Mouse (Mus musculus): ENCODE measurements around the gene Lgmn. TPM values are rescaled to one million over a fixed set of nuclear protein-coding genes. Genes with fewer than 3 reads are reported as not detected.

Gene Lgmn
- polyA plus RNA-seq (2016; fragmentation: Nextera tagmentation; extraction: Ambion mirVana) = 41.4 and 42.8 TPM in 2 replicates

GRCm38 (mm10) chr12:102439632-102440023, at the start of gene Lgmn:
Gene Lgmn, minus strand, starts transcription at chr12:102439813.
- Histone ChIP-seq H3K36me3 (replicated peaks) (no peaks in the 10 kb centered on the region), H3K4me1 (peaks cover 21% of the 10 kb centered on the region), H3K9me3 (no peaks in the 10 kb centered on the region), H3K4me3 (peak within 1 kb of the TSS; percentile 75), H3K27ac (peak within 1 kb of the TSS; percentile 86), H3K27me3 (ENCODE audit: poor library complexity, severe bottlenecking) (no peaks in the 10 kb centered on the region)
- DNase-seq (ENCODE audit: extremely low spot score, low spot score) = peak; percentile 96
- under 1% methylated on average over 28 of the region's 28 CpGs for WGBS

GRCm38 (mm10) chr12:102484946-102485345, 45.3 kb upstream of the Lgmn start:
- 68% methylated on average over 3 of the region's 3 CpGs for WGBS
- Histone ChIP-seq H3K36me3 (replicated peaks) (peaks cover 90% of the 10 kb centered on the region), H3K4me3 (no peak overlapping the region), H3K27me3 (ENCODE audit: poor library complexity, severe bottlenecking) (no peaks in the 10 kb centered on the region), H3K9me3 (no peaks in the 10 kb centered on the region), H3K4me1 (no peaks in the 10 kb centered on the region), H3K27ac (no peak overlapping the region)
- DNase-seq (ENCODE audit: extremely low spot score, low spot score) = no peak

- no peaks in the 10 kb centered on the region for H3K4me1 ChIP-seq
- H3K27ac ChIP-seq = no peak overlapping the region
- no peak for DNase-seq (ENCODE audit: extremely low spot score, low spot score)
- no peak overlapping the region for H3K4me3 ChIP-seq
- 87% methylated on average over 4 of the region's 4 CpGs for WGBS
- H3K36me3 ChIP-seq (replicated peaks) = peaks cover 88% of the 10 kb centered on the region
- H3K27me3 ChIP-seq (ENCODE audit: poor library complexity, severe bottlenecking) = no peaks in the 10 kb centered on the region
- no peaks in the 10 kb centered on the region for H3K9me3 ChIP-seq
Measured at GRCm38 (mm10) chr12:102480481-102480880, 40.9 kb upstream of the Lgmn start.

- Histone ChIP-seq H3K27me3 (ENCODE audit: poor library complexity, severe bottlenecking) (no peaks in the 10 kb centered on the region), H3K36me3 (replicated peaks) (peaks cover 61% of the 10 kb centered on the region), H3K4me1 (peaks cover 8% of the 10 kb centered on the region; the same call in 1 of the 2 replicates), H3K27ac (no peak overlapping the region), H3K4me3 (no peak overlapping the region), H3K9me3 (no peaks in the 10 kb centered on the region)
- 89% methylated on average over 7 of the region's 7 CpGs for WGBS
- no peak for DNase-seq (ENCODE audit: extremely low spot score, low spot score)
Measured at GRCm38 (mm10) chr12:102474411-102474810, 34.8 kb upstream of the Lgmn start.

- H3K4me3 ChIP-seq = peak within 1 kb of the TSS; percentile 87
Measured at GRCm38 (mm10) chr12:102468894-102469764, 29.5 kb upstream of the Lgmn start, which contains the start of gene Golga5. Gene Golga5, plus strand, starts transcription at chr12:102469135.

GRCm38 (mm10) chr12:102468136-102468535, 28.5 kb upstream of the Lgmn start:
- H3K4me1 ChIP-seq = peaks cover 13% of the 10 kb centered on the region; the same call in 1 of the 2 replicates
- no peaks in the 10 kb centered on the region for H3K27me3 ChIP-seq (ENCODE audit: poor library complexity, severe bottlenecking)
- no peaks in the 10 kb centered on the region for H3K9me3 ChIP-seq
- H3K27ac ChIP-seq = no peak overlapping the region
- 83% methylated on average over 1 of the region's 1 CpGs for WGBS
- H3K36me3 ChIP-seq (replicated peaks) = peaks cover 8% of the 10 kb centered on the region
- H3K4me3 ChIP-seq = no peak overlapping the region
- no peak for DNase-seq (ENCODE audit: extremely low spot score, low spot score)

More at GRCm38 (mm10) chr12:102468894-102469764, 29.5 kb upstream of the Lgmn start, which contains the start of gene Golga5:
- Histone ChIP-seq H3K27me3 (ENCODE audit: poor library complexity, severe bottlenecking) (no peaks in the 10 kb centered on the region), H3K27ac (peak within 1 kb of the TSS; percentile 85), H3K4me1 (peaks cover 13% of the 10 kb centered on the region; the same call in 1 of the 2 replicates), H3K9me3 (no peaks in the 10 kb centered on the region), H3K36me3 (replicated peaks) (peaks cover 17% of the 10 kb centered on the region)
- DNase-seq (ENCODE audit: extremely low spot score, low spot score) = peak; percentile 95
- under 1% methylated on average over 86 of the region's 86 CpGs for WGBS

DNA sequence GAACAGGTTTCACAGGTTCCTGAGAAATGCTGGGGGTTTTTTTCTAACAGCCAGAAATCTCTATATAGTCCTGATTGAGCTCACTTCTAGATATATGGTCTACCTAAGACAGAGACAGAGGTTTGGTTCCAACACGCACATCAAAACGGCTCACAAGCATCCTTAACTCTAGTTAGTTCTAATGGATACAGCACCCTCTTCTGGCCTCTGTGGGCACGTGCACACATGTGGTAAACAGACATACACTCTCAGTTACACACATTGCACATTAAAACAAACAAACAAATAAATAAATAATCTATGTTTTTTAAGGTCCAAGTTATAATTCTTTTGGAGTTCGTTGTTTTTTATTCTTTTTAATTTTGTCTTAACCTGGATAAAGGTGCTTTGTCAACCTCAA, 25.0 kb upstream of the Lgmn start:
- peaks cover 7% of the 10 kb centered on the region; the same call in 1 of the 2 replicates for H3K4me1 ChIP-seq
- no peak for DNase-seq (ENCODE audit: extremely low spot score, low spot score)
- no peaks in the 10 kb centered on the region for H3K9me3 ChIP-seq
- 65% methylated on average over 4 of the region's 4 CpGs for WGBS
- no peak overlapping the region for H3K4me3 ChIP-seq
- H3K27ac ChIP-seq = no peak overlapping the region
- no peaks in the 10 kb centered on the region for H3K36me3 ChIP-seq (replicated peaks)
- H3K27me3 ChIP-seq (ENCODE audit: poor library complexity, severe bottlenecking) = no peaks in the 10 kb centered on the region

DNA sequence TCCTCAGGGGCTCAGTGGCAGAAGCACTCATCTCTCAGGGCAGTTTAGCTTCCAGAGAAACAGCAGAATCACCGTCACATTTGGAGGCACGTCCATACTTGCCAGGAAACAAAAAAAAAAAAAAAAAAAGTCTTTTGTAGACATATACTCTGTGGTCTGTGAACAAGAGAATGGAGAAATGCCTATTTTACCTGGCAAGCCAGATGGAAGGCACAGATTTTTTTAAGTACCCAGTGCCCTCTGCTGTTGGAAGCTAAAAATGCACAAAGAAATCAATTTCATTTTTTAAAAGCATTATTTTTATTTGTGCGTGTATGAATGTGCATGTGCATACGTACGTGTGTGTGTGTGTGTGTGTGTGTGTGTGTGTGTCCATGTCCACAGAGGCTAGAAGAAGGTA, 21.6 kb upstream of the Lgmn start:
- H3K9me3 ChIP-seq = no peaks in the 10 kb centered on the region
- no peaks in the 10 kb centered on the region for H3K27me3 ChIP-seq (ENCODE audit: poor library complexity, severe bottlenecking)
- H3K36me3 ChIP-seq (replicated peaks) = no peaks in the 10 kb centered on the region
- H3K4me3 ChIP-seq = no peak overlapping the region
- H3K27ac ChIP-seq = no peak overlapping the region
- 76% methylated on average over 5 of the region's 5 CpGs for WGBS
- H3K4me1 ChIP-seq = no peaks in the 10 kb centered on the region
- DNase-seq (ENCODE audit: extremely low spot score, low spot score) = no peak

DNA sequence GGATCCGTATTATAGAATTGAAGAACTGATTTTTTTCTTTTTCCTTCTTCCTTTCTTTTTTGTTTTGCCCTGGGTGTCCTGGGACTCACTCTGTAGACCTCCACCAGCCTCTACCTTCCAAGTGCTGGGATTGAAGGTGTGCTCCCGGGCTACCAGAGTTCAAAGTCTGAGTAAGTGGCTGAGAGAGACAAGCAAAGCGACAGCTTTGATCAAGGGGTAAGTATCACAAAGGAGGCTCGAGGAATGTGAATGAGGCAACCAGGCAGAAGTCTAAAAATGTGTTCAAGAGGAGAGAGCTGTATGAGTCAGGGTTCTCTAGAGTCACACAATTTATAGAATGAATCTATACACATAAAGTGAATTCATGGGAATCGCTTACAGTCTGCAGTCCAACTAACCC, 20.4 kb upstream of the Lgmn start:
- 83% methylated on average over 5 of the region's 5 CpGs for WGBS
- Histone ChIP-seq H3K4me1 (no peaks in the 10 kb centered on the region), H3K36me3 (replicated peaks) (no peaks in the 10 kb centered on the region), H3K27me3 (ENCODE audit: poor library complexity, severe bottlenecking) (no peaks in the 10 kb centered on the region), H3K4me3 (no peak overlapping the region), H3K27ac (no peak overlapping the region), H3K9me3 (no peaks in the 10 kb centered on the region)
- DNase-seq (ENCODE audit: extremely low spot score, low spot score) = no peak

DNA sequence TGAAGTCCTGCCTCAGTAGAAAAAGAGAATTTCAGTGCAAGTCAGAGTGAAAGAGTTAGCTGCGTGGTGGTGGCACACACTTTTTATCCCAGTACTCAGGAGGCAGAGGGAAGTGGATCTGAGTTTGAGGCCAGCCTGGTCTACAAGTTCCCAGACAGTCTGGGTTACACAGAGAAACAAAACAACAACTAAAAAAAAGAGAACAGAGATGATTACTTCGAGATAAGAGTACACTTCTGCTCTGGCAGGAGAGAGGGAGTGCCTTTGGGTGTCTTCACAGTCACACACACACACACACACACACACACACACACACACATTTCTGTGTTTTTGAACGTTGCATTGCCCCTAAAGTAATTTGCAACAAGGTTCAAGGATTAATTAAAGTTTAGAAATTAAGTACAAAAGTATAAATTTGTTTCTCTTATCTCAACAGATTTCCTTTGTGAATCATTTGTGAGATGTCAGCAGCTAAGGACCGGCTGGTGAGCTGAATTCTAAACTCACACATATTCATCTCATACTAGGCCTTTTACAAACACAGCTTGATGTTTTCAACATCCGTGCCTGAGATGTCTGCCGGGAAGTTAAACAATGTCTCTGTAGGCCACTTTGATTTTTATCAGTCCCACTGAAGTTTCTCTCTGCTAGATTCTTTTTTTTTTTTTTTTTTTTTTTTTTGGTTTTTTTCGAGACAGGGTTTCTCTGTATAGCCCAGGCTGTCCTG, 17.0 kb upstream of the Lgmn start:
- no peak for DNase-seq (ENCODE audit: extremely low spot score, low spot score)
- Histone ChIP-seq H3K4me1 (no peaks in the 10 kb centered on the region), H3K27ac (no peak overlapping the region), H3K27me3 (ENCODE audit: poor library complexity, severe bottlenecking) (no peaks in the 10 kb centered on the region), H3K36me3 (replicated peaks) (no peaks in the 10 kb centered on the region), H3K4me3 (no peak overlapping the region), H3K9me3 (no peaks in the 10 kb centered on the region)
- WGBS = 84% methylated on average over 7 of the region's 7 CpGs

DNA sequence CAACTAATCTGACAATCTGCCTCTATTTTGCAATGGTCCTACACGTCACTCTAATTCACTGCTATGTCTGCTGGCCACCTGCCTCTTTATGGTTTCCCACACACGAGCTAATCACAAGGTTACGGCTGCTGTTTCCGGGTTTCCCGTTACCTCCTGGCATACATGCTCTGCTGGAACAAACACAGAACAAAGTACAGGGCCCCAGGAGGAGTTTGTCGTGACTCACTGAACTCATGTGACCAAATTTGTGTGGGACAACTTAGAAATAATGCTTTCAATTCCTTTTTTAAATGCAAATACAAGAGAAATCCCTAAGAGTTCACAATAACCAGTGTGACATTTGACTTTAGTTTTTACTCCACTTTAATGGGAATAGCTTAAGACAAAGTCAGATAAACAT, 14.0 kb upstream of the Lgmn start:
- Histone ChIP-seq H3K27ac (no peak overlapping the region), H3K36me3 (replicated peaks) (no peaks in the 10 kb centered on the region), H3K9me3 (no peaks in the 10 kb centered on the region), H3K4me1 (no peaks in the 10 kb centered on the region), H3K4me3 (no peak overlapping the region), H3K27me3 (ENCODE audit: poor library complexity, severe bottlenecking) (no peaks in the 10 kb centered on the region)
- 77% methylated on average over 6 of the region's 6 CpGs for WGBS
- DNase-seq (ENCODE audit: extremely low spot score, low spot score) = no peak

DNA sequence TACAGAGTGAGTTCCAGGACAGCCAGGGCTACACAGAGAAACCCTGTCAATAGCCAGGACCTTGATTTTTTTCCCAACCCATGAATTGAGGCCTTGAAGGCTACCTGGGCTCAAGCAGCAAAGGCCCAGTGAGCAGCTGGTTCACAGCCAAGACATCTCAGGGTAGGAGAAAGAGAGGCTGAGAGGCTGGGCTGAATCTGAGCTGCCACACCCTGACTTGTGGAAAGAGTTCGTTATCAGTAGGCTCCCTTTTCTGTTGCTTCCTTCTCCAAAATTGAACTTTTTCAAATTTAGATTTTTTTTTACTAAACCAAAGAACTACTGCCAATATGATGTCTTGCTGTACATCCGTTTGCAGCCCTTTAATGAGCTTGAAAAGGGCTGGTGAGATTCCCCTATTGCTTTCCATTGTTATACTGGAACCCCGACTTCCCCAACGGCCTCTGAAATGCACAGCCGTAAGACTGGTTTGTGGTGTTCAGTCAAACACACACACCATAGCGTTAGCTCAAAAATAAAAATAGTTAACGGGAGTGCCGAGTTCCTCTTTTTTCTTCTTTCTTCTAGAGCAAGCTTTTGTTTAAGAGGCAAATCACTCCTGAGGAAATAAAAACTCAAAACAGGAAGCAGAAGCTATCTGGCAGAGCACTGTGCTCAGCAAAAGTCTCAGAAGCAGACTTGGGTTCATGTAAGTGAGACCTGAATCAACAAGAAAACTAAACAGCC, 11.7 kb upstream of the Lgmn start:
- Histone ChIP-seq H3K27ac (no peak overlapping the region), H3K4me3 (no peak overlapping the region), H3K36me3 (replicated peaks) (no peaks in the 10 kb centered on the region), H3K9me3 (no peaks in the 10 kb centered on the region), H3K4me1 (no peaks in the 10 kb centered on the region), H3K27me3 (ENCODE audit: poor library complexity, severe bottlenecking) (no peaks in the 10 kb centered on the region)
- DNase-seq (ENCODE audit: extremely low spot score, low spot score) = no peak
- WGBS = 86% methylated on average over 8 of the region's 8 CpGs

Measured in forebrain, embryonic 10.5 days (tissue).